In genomic region chr17:28876821-28877220, GRCm38 (mm10) we compare ENCODE assay signal across 9 mouse cellular contexts. TPM values are rescaled to one million over a fixed set of nuclear protein-coding genes. Genes with fewer than 3 reads are reported as not detected.
DNase-seq lines count a peak whose midpoint lies in the region; ATAC-seq and TF ChIP-seq lines count a peak whose summit lies in the region.
"Had no signal": no experiment of that assay in that cellular context is flagged by ENCODE, and none has a peak within 500 bp of the region (broad histone marks: within the 10 kb centered on the region; RNA-seq: fewer than 3 reads in every experiment).

No protein-coding gene starts in this region.

- ATAC-seq in kidney, embryonic 16.5 days (ENCODE audit: low FRiP score, low TSS enrichment) = no peak
- no peak for ATAC-seq in Patski
- no peak for ATAC-seq in embryonic facial prominence, embryonic 12.5 days (ENCODE audit: insufficient number of reproducible peaks, insufficient read depth, low FRiP score, low TSS enrichment)

- no peaks in the 10 kb centered on the region for H3K27me3 ChIP-seq in kidney, embryonic 16.5 days (ENCODE audit: insufficient read depth, low read length)
- H3K27me3 ChIP-seq in Patski = no peaks in the 10 kb centered on the region
- H3K27me3 ChIP-seq in embryonic facial prominence, embryonic 12.5 days = peaks cover 10% of the 10 kb centered on the region; the same call in 1 of the 2 replicates

- no peak overlapping the region for H3K4me3 ChIP-seq in kidney, embryonic 16.5 days (ENCODE audit: low read length)
- no peak overlapping the region for H3K4me3 ChIP-seq in embryonic facial prominence, embryonic 12.5 days
- H3K4me3 ChIP-seq: liver, embryonic 13.5 days had no signal

- no peaks in the 10 kb centered on the region for H3K36me3 ChIP-seq in kidney, embryonic 16.5 days (ENCODE audit: insufficient read depth, low read length)
- H3K36me3 ChIP-seq in embryonic facial prominence, embryonic 12.5 days = no peaks in the 10 kb centered on the region
- H3K36me3 ChIP-seq: liver, embryonic 13.5 days had no signal

- POLR2A ChIA-PET in Patski (lab: Charles Lee) = no interaction called here

- CTCF ChIA-PET in Patski (lab: Charles Lee) = no interaction called here

- no peak for DNase-seq in kidney, adult 11 months
- DNase-seq in Patski (ENCODE audit: low read depth, low spot score) = no peak
- DNase-seq in left cerebral cortex, postnatal 14 days (ENCODE audit: low spot score in 2 of 2) = peak; percentile 43 to 56
- peak; percentile 39 for DNase-seq in neural tube, embryonic 10.5 days (ENCODE audit: extremely low spot score, low spot score)
- no peak for DNase-seq in frontal cortex, postnatal 14 days (ENCODE audit: low spot score in 2 of 2)
- DNase-seq in cerebellum, adult 9-11 months = no peak
- DNase-seq: liver, embryonic 13.5 days had no signal

- in situ Hi-C loops in Patski (cut with MboI; ENCODE audit: low pct_unique_long_range_greater_than_20kb) = no loop called here

- no peak overlapping the region for H3K27ac ChIP-seq in kidney, embryonic 16.5 days (ENCODE audit: low read length)
- H3K27ac ChIP-seq in embryonic facial prominence, embryonic 12.5 days = no peak overlapping the region
- H3K27ac ChIP-seq: liver, embryonic 13.5 days had no signal

- WGBS in kidney, embryonic 16.5 days = 15% methylated on average over 19 of the region's 19 CpGs
- WGBS in embryonic facial prominence, embryonic 12.5 days = 14% methylated on average over 19 of the region's 19 CpGs

- intact Hi-C loops in left cerebral cortex, postnatal 14 days (cut with DNase I) = loop anchor here (5.0 to 10.0 kb wide), 3 partner anchors 35 to 182 kb away; partner anchors contain the start of genes Mapk14 and Slc26a8

- TF ChIP-seq CTCF in Patski (IDR thresholded peaks at IDR 0.05) = peak; percentile 46

- peak overlapping the region; percentile 19 for H3K4me2 ChIP-seq in kidney, embryonic 16.5 days (replicated peaks; ENCODE audit: low read depth, low read length)
- H3K4me2 ChIP-seq in embryonic facial prominence, embryonic 12.5 days (replicated peaks) = 0 out of 2 replicates have a peak overlapping the region, but pooled peaks have one; percentile 19
- H3K4me2 ChIP-seq: liver, embryonic 13.5 days had no signal

- no peak overlapping the region for H3K9ac ChIP-seq in kidney, embryonic 16.5 days (replicated peaks; ENCODE audit: low read length)
- H3K9ac ChIP-seq in embryonic facial prominence, embryonic 12.5 days = no peak overlapping the region
- H3K9ac ChIP-seq: liver, embryonic 13.5 days had no signal

- H3K4me1 ChIP-seq in kidney, embryonic 16.5 days (ENCODE audit: insufficient read depth, low read length) = no peaks in the 10 kb centered on the region
- no peaks in the 10 kb centered on the region; the same call in 1 of the 2 replicates for H3K4me1 ChIP-seq in embryonic facial prominence, embryonic 12.5 days

- H3K9me3 ChIP-seq in kidney, embryonic 16.5 days (ENCODE audit: low read length) = no peaks in the 10 kb centered on the region
- H3K9me3 ChIP-seq in embryonic facial prominence, embryonic 12.5 days = no peaks in the 10 kb centered on the region
- H3K9me3 ChIP-seq: liver, embryonic 13.5 days had no signal

RNA-seq across cellular contexts. Expression of gene Pnpla1, which starts 18.6 kb away (rescaled TPM):
- 0.08 TPM in 1 of 2 replicates, not detected in the other for polyA plus RNA-seq in kidney, embryonic 16.5 days (2015; fragmentation: Nextera tagmentation; extraction: Ambion mirVana)
- polyA plus RNA-seq in Patski (2021) = not detected
- 0.05 and 0.06 TPM in 2 replicates for polyA plus RNA-seq in embryonic facial prominence, embryonic 12.5 days (2016; fragmentation: Nextera tagmentation; extraction: Ambion mirVana)
- total RNA-seq in left cerebral cortex, postnatal 14 days (2021) = under 1 TPM; 0.44 to 0.49 TPM
- polyA plus RNA-seq: liver, embryonic 13.5 days had no signal

RNA-seq across cellular contexts. Expression of gene 4930539E08Rik, which starts 38.3 kb away (rescaled TPM):
- polyA plus RNA-seq in kidney, embryonic 16.5 days (2015; fragmentation: Nextera tagmentation; extraction: Ambion mirVana) = 0.17 and 0.63 TPM in 2 replicates
- polyA plus RNA-seq in Patski (2021) = 0.05 TPM
- 0.13 and 0.15 TPM in 2 replicates for polyA plus RNA-seq in embryonic facial prominence, embryonic 12.5 days (2016; fragmentation: Nextera tagmentation; extraction: Ambion mirVana)
- 10 to 100 TPM in 1 of 2 experiments, 1 to 10 TPM in 1; 8.3 to 12.4 TPM for total RNA-seq in left cerebral cortex, postnatal 14 days (2021)

Comparison
In these comparisons a context has a peak if more than half of its experiments do, and no peak if none do; other contexts are left out.
1. DNase-seq: peak in left cerebral cortex, postnatal 14 days (2 of 2) and neural tube, embryonic 10.5 days (single experiment); none in kidney, adult 11 months (single experiment), Patski (single experiment), frontal cortex, postnatal 14 days (0 of 2) and cerebellum, adult 9-11 months (single experiment).